Mouse (Mus musculus): ENCODE measurements around the gene Sf3b3.

- no peak for TF ChIP-seq CTCF (IDR thresholded peaks at IDR 0.05; ENCODE audit: extremely low read depth, insufficient read length, insufficient replicate concordance, low read depth, low read length)
- TF ChIP-seq POLR2A (IDR thresholded peaks at IDR 0.05; ENCODE audit: low read depth, low read length): no peak
Measured at GRCm38 (mm10) chr8:110851186-110851585, 4.6 kb upstream of the Sf3b3 start.

Measured in small intestine, adult 2 months (tissue).